Mouse (Mus musculus) NIH3T3 (cell line): ENCODE data around the gene Mfsd10.

Experiments used
- DNase-seq: peaks from one replicate; pipeline ENCODE4 v3.0.0-alpha.2; 2012; ENCODE audit warnings: low read depth

The Mfsd10 gene

DNA sequence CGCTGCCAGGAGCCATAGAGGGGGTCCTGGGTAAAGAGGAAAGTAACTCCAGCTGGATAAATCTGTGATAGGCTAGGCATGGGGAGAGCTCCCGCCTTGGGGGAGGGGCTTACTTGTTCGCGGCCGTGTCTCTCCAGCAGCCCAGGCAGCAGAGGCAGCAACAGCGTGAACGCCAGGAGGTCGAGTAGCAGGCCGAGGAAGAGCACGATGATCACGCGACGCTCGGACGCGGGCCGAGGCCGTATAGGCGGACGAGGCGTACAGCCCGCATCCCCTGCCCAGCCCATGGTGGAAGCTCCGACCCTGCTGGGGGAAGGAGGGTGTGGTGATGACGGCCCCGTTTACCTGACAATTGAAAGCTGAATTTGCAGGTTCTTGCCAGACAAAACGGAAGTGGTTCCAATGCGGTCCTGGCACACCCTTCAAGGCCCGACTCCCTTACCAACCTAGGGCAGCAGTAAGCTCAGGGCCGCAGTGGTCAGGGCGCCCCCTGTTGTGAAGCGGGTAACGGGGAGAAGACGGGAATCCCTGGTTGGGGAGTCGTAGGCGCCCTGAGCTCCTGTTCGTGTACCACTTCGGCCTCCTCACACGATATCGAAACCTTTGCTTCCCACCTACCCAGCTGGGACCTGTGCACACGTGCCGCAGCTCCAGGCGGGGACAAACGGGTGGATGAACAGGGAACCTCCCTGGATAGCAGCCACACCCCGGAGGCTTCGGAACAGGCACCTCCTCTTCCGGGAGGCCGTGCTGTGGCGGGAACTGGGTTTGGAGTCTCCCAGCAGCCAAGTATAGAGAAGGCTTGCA lies at the start of gene Mfsd10:
Gene Mfsd10 (minus strand): TSS at position 732 of the 807 bp plus-strand sequence.
- DNase-seq, result peak; percentile 89

GRCm38 (mm10) chr5:34670280-34670679 lies 33.3 kb upstream of the Mfsd10 start:
- peak; percentile 39 for DNase-seq

DNA sequence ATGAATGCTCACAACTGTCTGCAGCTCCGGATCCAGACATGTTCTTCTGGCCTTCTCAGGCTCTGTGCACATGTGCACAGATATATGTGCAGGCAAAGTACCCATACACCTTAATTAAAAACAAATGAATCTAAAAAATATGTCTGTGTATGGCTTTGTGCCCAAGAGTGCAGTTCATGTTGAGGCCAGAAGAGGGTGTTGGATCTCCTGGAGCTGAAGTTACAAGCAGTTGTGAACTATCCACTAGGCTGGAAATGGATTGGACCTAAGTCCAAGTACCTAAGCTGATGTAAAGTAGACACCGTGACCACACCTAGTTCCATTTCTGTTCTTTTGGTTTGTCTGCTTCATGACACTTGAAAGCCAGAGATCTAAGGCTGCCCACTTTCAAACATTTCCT lies 32.5 kb upstream of the Mfsd10 start:
- DNase-seq, result peak; percentile 14

DNA sequence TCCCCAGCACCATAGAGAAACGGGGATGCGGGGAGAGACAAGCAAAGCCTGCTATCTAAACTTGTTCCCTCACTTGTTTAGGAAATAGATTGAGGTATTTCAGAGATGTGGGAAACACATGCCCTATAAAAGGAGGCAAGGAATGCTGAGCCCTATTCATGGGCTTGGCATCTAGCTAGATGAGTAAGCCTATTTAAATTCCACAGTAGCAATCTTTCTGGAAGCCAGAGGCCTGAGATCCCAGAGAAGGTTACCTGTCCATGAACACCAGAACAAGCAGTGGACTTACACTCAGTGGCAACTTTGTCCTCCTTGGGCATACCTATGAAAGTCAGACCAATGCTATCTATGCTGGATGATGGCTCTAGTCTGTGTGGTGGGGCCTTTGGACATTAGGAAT lies 26.2 kb upstream of the Mfsd10 start:
- peak; percentile 53 for DNase-seq

DNA sequence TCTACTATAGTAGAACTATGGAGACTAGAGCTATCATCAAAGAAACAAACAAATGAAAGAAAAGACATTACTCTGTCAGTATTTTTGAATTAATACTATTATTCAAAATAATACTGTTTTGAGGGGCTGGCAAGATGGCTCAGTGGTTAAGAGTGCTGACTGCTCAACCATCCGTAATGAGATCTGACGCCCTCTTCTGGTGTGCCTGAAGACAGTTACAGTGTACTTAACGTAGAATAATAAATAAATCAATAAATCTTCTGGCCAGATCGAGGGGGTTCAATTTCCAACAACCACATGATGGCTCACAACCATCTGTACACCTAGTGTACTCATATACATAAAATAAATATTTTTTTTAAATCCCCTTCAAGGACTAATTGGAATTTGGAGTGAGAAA lies 24.9 kb upstream of the Mfsd10 start:
- no peak for DNase-seq

DNA sequence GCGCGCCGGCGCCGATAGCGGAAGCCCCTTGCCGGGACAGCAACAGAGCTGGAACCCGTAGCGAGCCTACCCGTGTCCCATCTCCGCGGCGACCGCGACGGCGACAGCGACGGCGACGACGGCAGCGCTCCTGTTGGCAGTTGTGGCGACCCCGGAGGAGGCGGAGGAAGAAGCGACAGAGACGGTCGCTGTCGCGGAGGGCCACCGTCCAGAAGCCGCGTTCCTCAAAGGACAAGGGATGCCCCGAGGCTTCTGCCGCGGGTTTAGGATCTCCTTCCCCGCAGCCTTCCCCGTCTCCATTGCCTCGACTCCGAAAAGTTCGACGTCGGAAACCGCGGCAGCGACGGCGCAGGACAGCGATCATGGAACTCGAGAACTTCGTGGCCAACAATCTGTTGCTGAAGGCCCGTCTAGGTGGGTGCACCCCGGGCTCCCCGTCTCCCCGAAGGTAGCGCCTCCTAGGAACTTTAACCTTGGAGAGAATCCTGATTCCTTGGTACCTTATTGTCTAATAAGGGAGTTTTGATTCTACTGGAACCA lies 23.6 kb upstream of the Mfsd10 start:
- peak; percentile 55 for DNase-seq

GRCm38 (mm10) chr5:34659686-34660590 lies 22.9 kb upstream of the Mfsd10 start, which contains the start of the genes Nop14 and Grk4:
TSS of gene Nop14 (minus strand) at chr5:34660148.
TSS of gene Grk4 (plus strand) at chr5:34660379.
- peak; percentile 100 for DNase-seq

GRCm38 (mm10) chr5:34657556-34657955 lies 20.5 kb upstream of the Mfsd10 start:
- no peak for DNase-seq

- DNase-seq, result no peak
Measured at GRCm38 (mm10) chr5:34654881-34655280, 17.9 kb upstream of the Mfsd10 start.

GRCm38 (mm10) chr5:34652961-34653360 lies 15.9 kb upstream of the Mfsd10 start:
- no peak for DNase-seq

- DNase-seq, result peak; percentile 80
Measured at GRCm38 (mm10) chr5:34647581-34647980, 10.6 kb upstream of the Mfsd10 start.

DNA sequence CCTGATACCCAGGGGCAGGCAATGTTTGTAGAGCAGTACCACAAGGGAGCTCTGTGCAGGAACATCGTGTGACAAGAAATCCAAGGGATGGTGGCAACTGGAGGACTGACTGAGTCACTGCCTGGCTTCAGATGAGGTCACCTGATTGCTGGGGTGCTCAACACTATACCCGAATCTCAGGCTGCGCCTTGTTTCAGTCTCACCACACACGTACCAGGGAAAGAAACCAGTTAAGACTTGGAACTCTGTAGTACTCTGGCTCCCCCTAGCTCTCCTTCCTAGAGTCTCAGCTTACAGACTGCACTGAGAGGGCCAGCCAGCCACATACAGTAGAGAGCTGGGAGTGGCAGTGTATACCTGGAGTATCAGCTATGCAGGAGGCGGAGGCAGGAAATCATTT lies 5.9 kb upstream of the Mfsd10 start:
- peak; percentile 81 for DNase-seq

DNA sequence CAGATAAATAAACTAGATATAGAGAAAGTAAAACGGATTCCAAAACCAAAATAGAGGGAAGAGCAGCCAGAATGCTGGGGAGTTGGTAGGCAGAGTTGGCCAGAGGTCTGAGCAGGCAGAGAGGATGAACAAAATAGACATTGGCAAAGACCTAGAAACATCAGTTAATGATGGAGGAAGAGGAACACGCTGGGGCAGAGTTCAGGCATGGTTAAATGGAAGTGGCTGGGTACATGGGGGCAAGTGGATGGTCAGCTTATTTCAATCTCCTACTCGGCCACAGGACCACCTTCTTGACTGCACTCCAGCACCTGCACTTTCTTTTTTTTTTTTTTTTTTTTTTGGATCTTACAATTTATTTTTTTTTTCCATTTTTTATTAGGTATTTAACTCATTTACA lies 5.0 kb upstream of the Mfsd10 start:
- no peak for DNase-seq

- DNase-seq, result peak; percentile 29
Measured at GRCm38 (mm10) chr5:34637591-34638156, 662 bp upstream of the Mfsd10 start.

DNA sequence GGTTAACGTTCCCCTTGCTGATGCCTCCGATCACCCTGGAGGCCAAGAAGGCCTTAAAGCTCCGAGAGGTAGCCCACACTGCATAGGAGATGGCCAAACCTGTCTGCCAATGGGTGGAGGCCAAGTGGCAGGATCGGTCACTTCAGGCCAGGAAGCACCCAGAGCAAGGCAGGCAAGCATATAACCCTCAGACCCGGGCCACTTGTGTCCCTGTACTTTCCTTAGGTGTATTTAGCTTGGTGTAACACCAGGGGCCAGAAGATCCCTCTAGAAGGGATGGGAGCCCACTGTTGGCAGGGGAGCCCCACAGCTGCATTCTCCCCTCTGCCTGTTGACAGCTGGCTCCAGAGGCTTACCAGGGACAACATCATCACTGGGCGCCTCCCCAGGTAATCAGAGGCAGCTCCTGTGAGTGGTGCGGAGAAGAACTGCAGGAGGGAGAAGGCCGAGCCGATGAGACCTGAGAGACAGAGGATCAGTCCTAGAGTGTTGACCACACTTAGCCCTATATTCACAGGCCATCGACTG lies 1.3 kb downstream of the Mfsd10 start:
- DNase-seq, result peak; percentile 38

GRCm38 (mm10) chr5:34634746-34635400 lies 2.1 kb downstream of the Mfsd10 start:
- no peak for DNase-seq

- DNase-seq, result peak; percentile 38
Measured at GRCm38 (mm10) chr5:34633641-34634040, 3.4 kb downstream of the Mfsd10 start.

DNA sequence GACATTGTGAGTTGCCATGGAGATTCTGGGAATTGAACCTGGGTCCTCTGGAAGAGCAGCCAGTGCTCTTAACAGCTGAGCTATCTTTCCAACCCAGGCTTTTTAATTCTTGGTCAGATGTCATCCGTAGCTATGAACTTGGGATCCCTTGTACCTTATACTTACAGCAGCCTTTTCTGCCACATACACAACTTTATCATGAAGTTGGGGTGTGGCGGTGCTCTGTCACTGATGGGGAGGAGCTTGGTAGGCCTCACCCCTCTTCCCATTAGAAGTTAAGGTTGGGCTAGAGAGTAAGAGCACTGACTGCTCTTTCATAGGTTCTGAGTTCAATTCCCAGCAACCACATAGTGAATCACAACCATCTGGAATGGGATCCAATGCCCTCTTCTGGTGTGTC lies 4.0 kb downstream of the Mfsd10 start:
- no peak for DNase-seq

GRCm38 (mm10) chr5:34609966-34610365 lies 27.0 kb downstream of the Mfsd10 start:
- no peak for DNase-seq

GRCm38 (mm10) chr5:34608226-34608625 lies 28.8 kb downstream of the Mfsd10 start:
- DNase-seq, result no peak

- no peak for DNase-seq
Measured at GRCm38 (mm10) chr5:34607100-34607880, 29.7 kb downstream of the Mfsd10 start.
